Mouse (Mus musculus): ENCODE measurements around the gene Ezh1.
A peak's percentile ranks its signal among the peaks of the same experiment; 100 is the strongest.

Ezh1 gene

GRCm38 (mm10) chr11:101180846-101181740 is 45.2 kb downstream of the Ezh1 start:
- DNase-seq (ENCODE audit: low spot score): no peak

- no peak for DNase-seq (ENCODE audit: low spot score)
Observed at GRCm38 (mm10) chr11:101180261-101180660, 46.0 kb downstream of the Ezh1 start.

- DNase-seq (ENCODE audit: low spot score): no peak
Observed at GRCm38 (mm10) chr11:101179306-101179705, 47.0 kb downstream of the Ezh1 start.

- no peak for DNase-seq (ENCODE audit: low spot score)
Observed at GRCm38 (mm10) chr11:101178061-101179058, 47.9 kb downstream of the Ezh1 start.

- peak; percentile 80 for DNase-seq (ENCODE audit: low spot score)
Observed at GRCm38 (mm10) chr11:101176933-101177773, 49.1 kb downstream of the Ezh1 start.

GRCm38 (mm10) chr11:101176117-101176691 is 50.1 kb downstream of the Ezh1 start:
- DNase-seq (ENCODE audit: low spot score): no peak

GRCm38 (mm10) chr11:101175636-101176116 is 50.6 kb downstream of the Ezh1 start:
- DNase-seq (ENCODE audit: low spot score): no peak

GRCm38 (mm10) chr11:101174851-101175628 is 51.2 kb downstream of the Ezh1 start, which contains the start of gene Ccr10:
TSS of gene Ccr10 (minus strand) at chr11:101175443.
- no peak for DNase-seq (ENCODE audit: low spot score)

GRCm38 (mm10) chr11:101174389-101174745 is 51.9 kb downstream of the Ezh1 start:
- no peak for DNase-seq (ENCODE audit: low spot score)

GRCm38 (mm10) chr11:101173631-101174388 is 52.5 kb downstream of the Ezh1 start:
- DNase-seq (ENCODE audit: low spot score): peak; percentile 73

GRCm38 (mm10) chr11:101173112-101173511 is 53.2 kb downstream of the Ezh1 start:
- DNase-seq (ENCODE audit: low spot score): no peak

- DNase-seq (ENCODE audit: low spot score): no peak
Observed at GRCm38 (mm10) chr11:101172434-101172815, 53.8 kb downstream of the Ezh1 start.

- peak; percentile 73 for DNase-seq (ENCODE audit: low spot score)
Observed at GRCm38 (mm10) chr11:101171721-101172433, 54.4 kb downstream of the Ezh1 start.

- DNase-seq (ENCODE audit: low spot score): peak; percentile 97
Observed at GRCm38 (mm10) chr11:101170811-101171610, 55.3 kb downstream of the Ezh1 start, which contains the start of gene Plekhh3. TSS of gene Plekhh3 (minus strand) at chr11:101171351.

- no peak for DNase-seq (ENCODE audit: low spot score)
Observed at GRCm38 (mm10) chr11:101170354-101170810, 55.9 kb downstream of the Ezh1 start, which contains the start of gene Cntnap1. TSS of gene Cntnap1 (plus strand) at chr11:101170523.

GRCm38 (mm10) chr11:101169301-101170107 is 56.8 kb downstream of the Ezh1 start:
- no peak for DNase-seq (ENCODE audit: low spot score)
